Mouse (Mus musculus) regulatory T cell (primary cell): ENCODE measurements at regions not wholly inside any gene's neighbourhood (a gene's known extent, or its start where the extent isn't known, plus 50 kb on each side); places are given as distances from the start of the nearest gene placed in this dataset.

Experiments used
- in situ Hi-C: fragments of 300-600 bp; cut with MboI, MseI; formaldehyde crosslinking; loops from one replicate; pipeline ENCODE4 v1.15.1; 2025; ENCODE audit warnings: high pct_unique_total_duplicates

DNA sequence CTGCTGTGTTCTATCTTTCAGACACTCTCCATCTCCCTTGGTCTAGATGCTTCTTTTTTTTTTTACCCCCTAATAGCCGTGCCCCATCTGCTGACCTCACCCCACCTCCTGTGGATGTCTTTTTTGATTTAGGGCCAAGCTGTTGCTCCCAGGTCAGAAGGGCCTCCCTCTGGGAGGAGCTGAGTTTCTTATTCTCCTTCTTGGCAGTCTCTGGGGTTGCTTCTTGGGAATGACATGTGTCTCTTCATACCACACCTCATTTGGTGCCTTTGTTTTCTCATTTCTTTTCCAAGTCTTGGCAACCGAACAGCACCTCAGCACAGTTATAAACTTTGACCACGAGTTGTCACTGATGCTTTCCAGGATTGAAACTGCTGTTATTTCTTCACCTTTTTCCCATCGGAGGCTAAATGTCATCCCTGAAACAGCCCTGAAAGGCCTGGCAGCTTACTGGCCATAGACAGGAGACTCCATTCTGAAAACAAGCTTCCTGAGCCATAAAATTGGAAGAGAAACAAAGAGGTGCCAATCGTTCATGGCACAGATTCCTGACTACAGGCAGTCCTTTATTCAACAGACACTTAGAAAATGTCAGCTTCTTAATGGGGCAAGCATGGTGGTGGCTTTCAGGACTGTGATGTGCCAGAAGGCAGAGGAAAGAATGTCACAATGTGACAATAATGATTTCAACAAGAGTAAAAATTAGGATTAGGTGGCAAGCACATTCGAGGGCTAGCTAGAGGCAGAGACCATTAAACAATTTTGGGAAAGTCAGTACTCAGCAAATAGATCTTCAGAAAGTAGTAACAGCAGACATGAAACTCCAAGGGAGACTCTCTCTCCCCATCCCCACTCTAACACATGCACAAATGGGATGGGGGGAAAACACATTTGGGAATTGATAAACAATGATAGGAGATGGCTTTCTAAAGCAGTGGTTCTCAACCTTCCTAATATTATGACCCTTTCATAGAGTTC, 197.1 kb upstream of the Arrdc4 start:
- in situ Hi-C loops: no loop called here

DNA sequence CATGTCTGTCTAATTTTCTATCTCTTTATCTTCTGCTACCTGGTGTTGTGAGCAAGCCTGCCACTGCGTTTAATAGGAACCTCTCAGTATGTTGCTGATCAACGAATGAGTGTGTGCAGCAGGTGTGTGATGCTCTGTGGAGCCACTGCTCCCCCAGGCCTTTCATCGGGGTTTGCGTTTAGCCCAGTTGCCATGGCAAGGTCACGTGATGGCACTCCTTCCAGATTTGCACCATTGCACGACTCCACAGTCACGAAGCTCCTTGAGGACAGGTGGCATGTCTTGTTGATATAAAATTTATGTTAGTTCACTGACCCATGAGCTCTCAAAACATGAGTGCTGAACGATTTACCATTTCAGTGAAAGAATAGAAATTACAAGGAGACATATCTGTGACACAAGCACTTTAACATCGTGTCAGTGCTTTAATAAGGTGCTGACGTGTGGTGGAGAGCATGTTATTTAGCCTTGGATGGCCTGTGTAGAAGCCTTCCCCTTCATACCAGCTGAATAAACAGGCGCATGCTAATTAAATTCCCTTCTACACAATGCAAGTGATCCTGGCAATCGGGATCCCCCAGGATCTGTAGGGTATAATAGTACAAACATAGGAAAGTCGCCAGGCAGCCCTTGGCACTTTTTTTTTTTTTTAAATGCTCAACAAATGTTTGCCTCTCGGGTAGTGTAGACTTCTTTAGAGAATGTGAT, 181.7 kb upstream of the Arrdc4 start:
- in situ Hi-C loops: no loop called here

DNA sequence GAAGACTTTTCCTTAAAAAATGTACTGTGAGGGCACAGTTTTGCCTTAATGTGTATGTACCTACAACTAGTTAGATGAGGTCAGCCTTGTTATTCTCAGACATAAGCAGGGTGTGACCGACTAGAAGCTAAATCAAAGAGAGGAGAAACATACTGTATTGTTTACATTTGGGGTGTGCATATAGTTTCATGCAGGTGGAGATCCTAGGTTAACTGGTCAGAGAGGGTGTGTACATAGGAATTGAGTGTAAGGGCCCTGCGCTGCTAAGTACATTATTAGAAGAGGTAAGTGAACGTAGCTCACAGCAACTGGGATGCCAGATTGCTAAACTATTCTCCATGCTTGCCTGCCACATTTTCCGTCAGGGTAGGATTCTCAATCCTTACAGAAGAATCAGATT, 180.6 kb upstream of the Arrdc4 start:
- in situ Hi-C loops: no loop called here

DNA sequence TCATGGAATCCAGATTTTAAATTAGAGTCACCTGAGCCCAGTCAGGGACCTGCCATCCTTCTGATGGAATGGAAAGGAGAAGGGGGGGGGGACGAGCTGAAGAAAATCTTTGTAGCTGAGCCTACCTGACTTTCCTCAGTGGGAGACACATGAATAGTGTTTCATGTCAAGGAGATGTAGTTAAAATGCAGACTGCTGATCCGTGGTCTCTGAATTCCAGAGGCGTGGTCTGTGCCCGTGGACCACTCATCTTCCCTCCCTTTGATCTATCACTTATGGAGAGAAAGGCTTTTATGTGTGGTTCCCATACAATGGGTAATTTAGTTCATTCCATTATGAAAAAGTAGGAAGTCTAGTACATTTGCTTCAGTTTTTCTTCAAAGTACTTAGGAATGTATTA, 176.6 kb upstream of the Arrdc4 start:
- in situ Hi-C loops: no loop called here

DNA sequence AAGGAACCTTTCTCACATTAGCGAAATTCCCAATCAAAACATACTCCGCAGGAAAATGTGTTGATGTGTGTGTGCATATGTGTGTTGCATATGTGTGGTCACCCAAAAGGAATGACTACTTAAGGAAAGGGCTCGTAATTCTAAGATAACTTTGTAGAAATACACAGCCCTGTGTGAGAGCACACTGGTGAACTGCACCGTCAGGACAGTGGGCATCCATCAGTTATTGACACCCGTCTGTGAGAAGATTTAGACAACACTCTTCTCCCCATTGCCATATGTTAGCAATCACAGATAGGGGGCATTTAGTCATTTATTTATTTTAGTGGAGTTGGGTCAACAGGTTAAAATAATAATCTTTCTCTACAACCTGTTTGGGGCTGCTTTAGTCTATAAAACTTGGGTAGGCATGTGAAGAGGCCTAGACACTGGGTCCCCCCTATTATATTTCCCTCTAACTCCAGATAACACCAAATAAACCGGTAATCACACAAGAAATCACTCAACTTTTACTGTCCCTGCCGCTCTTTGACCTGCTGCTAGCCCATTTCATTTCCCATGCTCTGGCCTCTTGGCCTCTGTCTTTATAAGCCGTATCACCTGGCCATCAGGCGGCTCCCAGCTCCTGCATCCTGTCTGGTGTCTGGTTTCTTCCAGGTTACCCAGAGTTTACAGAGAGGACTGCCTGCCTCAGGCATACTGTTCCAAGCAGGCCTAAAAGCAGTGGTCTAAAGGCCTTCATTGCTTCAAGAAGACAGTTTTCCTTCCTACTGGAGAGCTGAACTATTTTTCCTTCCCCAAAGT, 169.8 kb upstream of the Arrdc4 start:
- in situ Hi-C loops: no loop called here

DNA sequence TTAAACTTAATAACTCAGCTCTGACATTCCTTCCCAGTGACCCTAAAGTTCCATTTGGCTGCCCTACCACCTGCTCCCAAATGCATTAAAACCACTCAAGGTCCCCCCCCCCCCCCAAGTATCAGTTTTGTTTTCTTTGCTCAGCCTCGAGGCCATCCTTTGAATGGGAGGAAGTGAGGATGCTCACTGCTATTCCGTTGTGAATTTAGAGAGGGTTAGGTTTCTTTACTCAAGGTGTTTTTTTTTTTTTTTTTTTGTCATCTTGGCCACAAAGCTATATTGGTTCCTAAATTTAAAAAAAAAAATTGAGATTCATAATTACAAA, 168.8 kb upstream of the Arrdc4 start:
- in situ Hi-C loops: no loop called here

DNA sequence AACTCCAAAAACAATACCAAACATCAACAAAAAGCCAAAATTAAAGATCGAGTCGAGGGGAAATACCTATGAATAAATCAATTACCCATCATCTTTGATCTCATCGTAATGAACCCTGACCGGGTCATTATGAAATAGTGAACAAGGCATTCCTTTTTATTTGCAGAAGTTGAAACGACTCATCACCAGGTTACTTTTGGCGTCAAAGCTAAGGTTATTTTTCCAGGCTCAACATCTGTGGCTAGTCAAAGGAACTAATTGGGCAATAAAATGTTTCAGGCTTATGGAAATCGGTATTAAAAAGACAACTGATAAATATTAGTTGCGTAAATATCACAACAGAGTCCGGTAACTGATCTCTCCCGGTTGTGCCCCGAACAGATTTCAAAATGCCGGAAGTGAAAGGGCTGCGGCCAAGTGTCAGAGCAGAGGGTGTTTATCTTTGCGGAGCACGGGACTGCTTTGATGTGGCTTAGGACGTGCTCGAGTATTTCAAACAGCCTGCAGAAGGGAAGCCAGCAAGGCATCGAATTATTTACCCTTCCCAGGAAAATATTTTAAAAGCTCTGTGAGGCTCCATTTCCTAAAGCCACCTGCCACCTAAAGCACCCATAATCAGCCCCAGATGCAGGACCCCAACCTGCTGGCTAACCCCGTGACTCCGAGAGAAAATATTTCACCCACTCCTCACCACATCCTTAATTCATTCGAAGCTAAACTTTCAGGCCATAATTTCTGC, 168.3 kb upstream of the Arrdc4 start:
- in situ Hi-C loops: no loop called here

DNA sequence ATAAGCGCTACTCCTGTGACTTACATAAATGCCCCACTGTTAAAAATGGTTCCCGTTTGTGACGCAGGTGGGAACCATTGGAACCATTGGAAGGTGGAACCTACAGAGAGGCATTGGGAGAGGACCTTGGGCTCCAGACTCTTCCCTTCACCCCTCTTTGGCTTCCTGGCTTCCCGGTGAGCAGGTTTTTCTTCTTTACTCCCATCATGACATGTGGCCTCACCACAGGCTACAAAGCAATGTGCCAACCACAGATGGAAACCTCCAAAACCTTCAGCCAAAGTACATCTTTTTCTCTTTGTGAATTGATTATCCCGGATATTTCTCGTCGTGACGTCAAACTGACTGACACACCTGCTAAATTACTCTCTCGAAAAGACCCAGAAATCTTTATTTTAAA, 166.9 kb upstream of the Arrdc4 start:
- in situ Hi-C loops: no loop called here

DNA sequence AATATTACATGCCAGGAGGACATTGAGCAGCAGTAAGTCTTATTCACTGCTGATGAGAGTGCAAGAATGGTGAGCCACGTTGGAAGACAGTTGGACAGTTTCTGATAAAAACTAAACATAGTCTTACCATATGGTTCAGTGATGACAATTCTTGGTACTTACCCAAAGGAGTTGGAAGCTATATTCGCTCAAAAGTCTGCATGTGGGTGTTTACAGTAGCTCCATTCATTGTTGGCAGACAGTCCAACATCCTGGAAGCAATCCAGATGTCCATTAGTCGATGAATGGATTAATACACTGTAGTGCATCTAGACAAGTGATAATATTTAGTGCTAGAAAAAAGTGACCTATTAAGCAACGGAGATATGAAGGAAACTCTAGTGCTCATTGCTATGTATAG, 165.3 kb upstream of the Arrdc4 start:
- in situ Hi-C loops: no loop called here

DNA sequence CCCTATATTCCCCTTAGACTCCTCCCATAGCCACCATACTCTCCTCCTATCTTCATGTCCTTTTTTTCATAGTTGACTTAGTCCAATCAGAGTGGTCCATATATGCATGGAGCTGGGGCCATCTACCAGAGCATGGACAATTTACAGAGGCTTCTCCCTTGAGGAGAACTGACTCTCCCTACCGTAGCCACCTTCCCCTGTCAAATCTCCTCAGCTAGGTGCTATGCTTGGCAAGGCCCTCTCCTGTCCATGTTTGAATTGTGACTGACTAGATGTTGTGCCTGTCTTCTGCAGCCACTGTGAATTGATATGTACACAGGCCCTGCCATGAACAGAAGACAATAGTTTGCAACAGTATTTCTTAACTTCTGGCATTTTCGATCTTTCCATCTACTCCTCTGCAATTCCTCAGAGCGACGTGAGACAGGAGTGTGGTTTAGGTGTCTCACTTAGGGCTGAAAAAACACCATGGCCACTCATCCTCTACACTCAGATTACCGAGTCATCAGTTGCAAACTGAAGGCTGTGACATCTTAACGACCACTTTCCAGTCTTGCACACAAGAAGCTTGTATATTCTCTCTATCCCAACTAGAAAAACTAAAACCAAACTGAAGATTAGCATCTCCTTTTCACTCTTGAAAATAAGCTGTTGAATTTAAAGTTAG, 163.1 kb upstream of the Arrdc4 start:
- in situ Hi-C loops: no loop called here

DNA sequence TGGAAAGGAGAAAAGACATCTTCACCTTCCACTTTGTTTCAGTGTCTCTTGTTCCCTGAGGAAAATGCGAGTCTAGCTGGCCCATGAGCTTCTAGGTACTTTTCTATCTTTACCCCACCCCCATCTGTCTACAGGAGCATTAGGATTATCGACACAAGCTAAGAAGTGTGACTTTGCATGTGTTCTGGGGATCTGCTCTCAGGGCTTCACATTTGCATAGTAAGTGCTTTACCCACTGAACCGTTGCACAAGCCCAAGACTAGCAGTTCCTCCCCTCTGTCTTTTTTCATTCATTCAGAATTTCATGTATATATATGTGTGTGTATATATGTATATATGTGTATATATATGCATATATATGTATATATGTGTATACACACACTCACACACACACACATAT, 162.5 kb upstream of the Arrdc4 start:
- in situ Hi-C loops: no loop called here

DNA sequence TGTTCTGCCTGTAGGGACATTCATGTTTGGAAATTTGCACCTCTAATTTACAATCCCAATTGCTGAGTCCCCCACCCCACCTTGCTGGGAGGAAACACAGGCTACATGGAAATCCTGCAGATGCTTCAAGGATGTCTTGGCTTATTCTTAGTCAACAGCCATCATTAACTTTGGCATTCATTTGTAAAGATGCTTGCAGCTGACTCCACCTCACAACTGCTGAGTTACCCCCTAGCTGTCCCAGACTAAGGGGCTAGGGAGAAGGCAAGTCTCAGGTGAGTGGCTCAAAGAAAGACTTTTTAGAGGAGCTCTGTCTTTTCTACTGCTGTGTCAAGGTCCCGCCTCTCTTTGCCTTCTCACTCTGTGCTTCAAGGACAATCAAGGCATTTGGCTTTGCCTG, 160.7 kb upstream of the Arrdc4 start:
- in situ Hi-C loops: no loop called here

DNA sequence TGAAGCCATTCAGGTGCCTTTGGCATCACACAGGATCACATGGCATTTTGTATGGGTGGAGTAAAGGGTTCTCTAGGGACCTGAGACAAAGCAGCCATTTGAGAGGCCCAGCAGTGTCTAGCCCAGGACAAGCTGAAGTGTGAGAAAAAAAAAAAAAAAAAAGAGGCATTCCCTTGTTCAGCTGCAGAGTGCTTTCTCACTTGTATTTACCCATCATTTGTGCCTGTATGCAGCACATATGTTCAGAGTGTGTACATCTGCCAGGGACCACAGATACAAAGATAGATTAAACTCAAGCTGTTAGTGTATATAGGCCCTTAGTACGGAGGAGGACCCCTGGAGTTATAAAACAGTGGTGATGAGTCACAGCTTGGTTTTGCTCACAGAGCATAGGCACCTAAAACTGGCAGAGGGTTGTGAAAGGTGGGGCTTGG, 159.4 kb upstream of the Arrdc4 start:
- in situ Hi-C loops: no loop called here

DNA sequence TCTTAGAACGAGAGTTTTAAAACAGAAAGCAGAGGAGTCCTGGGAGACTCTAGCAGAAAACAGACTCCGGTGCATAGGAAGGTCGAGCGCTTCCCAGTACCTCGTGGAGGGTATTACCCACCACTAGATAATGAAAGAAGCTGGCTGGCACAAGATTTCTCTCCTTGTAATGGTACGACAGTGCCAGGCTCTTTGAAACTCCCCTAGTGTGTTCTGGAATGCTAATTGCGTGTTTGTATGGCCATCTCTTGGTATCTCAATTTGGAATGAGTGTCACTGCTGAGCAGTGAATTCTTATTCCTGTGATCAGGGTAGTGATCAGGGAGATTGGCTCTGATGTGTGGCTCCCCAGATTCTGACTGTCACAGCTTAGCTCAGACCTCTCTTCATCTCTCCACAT, 158.8 kb upstream of the Arrdc4 start:
- in situ Hi-C loops: no loop called here

DNA sequence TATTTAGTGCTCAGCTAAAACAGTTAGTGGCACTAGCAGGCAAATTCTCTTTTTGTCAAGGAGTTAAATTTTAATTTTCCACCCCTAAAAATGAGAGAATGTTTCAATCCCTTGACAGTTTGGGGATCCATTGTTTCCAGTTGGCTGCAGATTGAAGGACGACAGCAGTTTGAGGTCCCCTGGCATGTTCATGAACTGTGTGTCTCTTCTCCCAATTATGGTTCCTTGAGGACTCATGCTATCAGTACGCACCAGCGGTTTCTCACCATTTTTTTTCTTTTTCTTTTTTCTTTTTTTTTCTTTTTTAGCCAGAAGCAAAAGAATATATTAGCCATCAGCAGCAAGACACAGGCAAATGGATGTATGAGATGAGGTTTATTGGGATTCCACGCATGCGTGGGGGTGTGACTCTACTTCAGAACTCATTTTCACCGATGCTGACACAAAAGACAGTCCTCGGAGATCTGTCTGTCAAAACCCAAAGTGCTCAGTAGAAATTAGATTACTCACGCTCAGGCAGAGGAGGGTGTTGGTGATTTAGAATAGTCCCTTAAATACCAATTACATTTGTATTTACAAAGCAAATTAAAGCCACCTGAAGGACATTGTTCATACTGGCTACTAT, 157.8 kb upstream of the Arrdc4 start:
- in situ Hi-C loops: no loop called here

DNA sequence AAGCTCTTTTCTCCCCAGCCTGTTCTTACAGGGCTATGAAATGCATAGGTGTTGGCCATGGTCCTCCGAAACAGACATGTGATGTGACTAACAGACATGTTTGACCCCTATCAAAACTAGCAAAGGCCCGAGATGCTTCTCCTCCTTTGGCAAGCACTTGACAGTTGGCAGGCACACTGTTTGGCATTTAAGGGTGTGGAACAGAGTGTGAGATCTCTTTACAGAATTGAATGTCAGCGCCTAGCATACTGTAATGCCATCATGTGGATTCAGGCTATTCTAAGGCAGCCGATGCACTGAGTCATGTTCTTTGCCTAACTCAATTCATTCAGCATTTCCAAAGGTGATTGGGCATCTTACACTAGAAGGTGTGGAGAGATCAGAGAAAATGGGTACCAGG, 156.8 kb upstream of the Arrdc4 start:
- in situ Hi-C loops: no loop called here

DNA sequence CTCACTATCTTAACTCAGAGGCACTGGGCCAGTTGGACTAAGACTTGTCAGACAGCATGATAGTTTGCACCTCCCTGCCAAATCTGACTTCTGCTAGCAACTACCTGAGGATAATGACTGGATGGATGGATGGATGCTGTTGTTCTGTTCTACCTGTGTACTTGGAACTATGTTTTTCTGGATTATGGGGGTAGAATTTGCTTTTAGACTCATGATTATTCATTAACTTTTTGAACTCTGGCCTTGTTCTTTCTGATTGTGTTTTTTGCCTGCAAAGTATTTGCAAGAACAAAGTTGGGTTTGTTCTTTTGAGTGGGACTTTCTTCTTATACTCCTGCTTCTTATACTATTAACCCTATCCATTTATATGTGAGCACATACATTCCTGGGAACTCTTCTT, 137.1 kb upstream of the Arrdc4 start:
- in situ Hi-C loops: no loop called here

DNA sequence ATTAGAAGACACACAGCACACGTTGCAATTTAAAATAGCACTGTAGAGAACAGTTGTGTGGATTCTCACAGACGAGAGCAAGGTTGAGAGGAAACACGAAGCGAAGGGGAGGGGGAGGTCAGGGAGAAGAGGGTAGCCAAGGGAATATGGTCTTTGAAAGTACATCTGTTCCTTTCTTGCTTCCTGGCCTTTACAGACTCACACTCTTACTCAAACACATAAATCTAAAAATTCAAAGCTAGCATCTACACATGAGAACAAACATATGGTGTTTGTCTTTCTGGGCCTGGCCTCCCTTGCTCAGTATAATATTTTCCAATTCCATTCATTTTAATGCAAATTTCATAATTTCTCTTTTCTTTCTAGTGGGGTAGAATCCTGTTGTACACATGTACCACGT, 124.0 kb upstream of the Arrdc4 start:
- in situ Hi-C loops: no loop called here

DNA sequence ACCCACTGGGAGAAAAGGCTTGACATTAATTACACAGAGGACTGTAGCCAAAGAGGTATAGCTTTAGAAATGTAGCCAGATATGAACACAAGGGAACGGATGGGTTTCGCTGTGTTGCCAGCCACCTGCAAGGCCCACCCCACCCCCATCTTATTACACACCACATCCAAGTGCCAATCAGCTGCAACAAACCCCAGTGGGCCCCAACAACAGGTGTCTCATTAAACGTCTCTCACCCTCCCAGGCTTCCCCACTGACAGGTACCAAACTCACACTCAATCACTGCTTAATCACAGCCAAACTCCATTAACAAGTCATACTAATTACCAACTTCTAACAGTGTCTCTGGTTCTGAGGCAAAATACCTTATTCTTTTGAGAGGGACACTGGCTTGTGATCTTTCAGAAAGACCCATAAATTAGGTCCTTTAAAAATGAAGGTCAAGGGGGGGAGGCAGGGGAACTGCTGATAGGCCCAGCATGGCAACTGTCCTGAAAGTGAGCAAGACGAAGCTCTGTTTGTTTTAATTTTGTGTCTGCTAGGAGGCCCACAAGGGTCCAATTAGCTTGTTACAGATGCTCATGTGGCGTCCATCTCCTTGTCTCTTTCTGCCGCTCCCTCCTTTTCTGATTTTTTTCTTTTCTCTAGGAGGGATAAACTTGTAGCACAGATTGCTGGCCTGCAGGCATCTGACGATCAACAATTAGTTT, 115.4 kb upstream of the Arrdc4 start:
- in situ Hi-C loops: no loop called here
